Mouse (Mus musculus) heart, embryonic 10.5 days (tissue): ENCODE measurements around the gene Rpn1. TPM values are rescaled to one million over a fixed set of nuclear protein-coding genes. Genes with fewer than 3 reads are reported as not detected.
A peak's percentile ranks its signal among the peaks of the same experiment; 100 is the strongest.
"Not testable (repeated sequence)": the region's sequence is repeated elsewhere in the genome, so short reads cannot be mapped to it uniquely, and the experiment has no call there.

ENCODE experiments used
- DNase-seq: peaks from one replicate; pipeline ENCODE4 v3.0.0-alpha.2; 2017; ENCODE audit warnings: low spot score
- H3K27ac ChIP-seq: fragments of 300-500 bp; sonication (generic); 2 replicates; pipeline ENCODE4 v1.5.1; 2016; ENCODE audit warnings: mild to moderate bottlenecking
- H3K27me3 ChIP-seq: fragments of 300-500 bp; sonication (generic); 2 replicates; pipeline ENCODE4 v1.6.1; 2016; ENCODE audit warnings: mild to moderate bottlenecking; ENCODE audit not compliant: poor library complexity, insufficient read depth, severe bottlenecking
- H3K36me3 ChIP-seq: fragments of 300-500 bp; sonication (generic); 2 replicates; pipeline ENCODE4 v1.6.1; 2016; ENCODE audit warnings: mild to moderate bottlenecking, moderate library complexity
- H3K4me1 ChIP-seq: fragments of 300-500 bp; sonication (generic); 2 replicates; pipeline ENCODE4 v1.6.1; 2016; ENCODE audit warnings: mild to moderate bottlenecking
- H3K4me3 ChIP-seq: fragments of 300-500 bp; sonication (generic); 2 replicates; pipeline ENCODE4 v1.5.1; 2016; ENCODE audit warnings: mild to moderate bottlenecking, moderate library complexity
- H3K9me3 ChIP-seq: fragments of 300-500 bp; sonication (generic); 2 replicates; pipeline ENCODE4 v1.6.1; 2016; ENCODE audit warnings: mild to moderate bottlenecking, moderate library complexity
- WGBS: fragments of 180-500 bp; shearing (Covaris S2); methylation state at CpG from one replicate; pipeline ENCODE4 v1.1.7; 2016; 5-methylcytosine and 5-hydroxymethylcytosine counted together
- polyA plus RNA-seq: library from polyadenylated mRNA; unstranded; fragments of >200 nt; fragmentation: Nextera tagmentation; extraction: Ambion mirVana; gene quantifications from 2 replicates; pipeline ENCODE4 v1.2.1, GENCODE M21; 2016

Gene Rpn1
- polyA plus RNA-seq, 1 experiment from 2014 or later: 346 TPM

DNA sequence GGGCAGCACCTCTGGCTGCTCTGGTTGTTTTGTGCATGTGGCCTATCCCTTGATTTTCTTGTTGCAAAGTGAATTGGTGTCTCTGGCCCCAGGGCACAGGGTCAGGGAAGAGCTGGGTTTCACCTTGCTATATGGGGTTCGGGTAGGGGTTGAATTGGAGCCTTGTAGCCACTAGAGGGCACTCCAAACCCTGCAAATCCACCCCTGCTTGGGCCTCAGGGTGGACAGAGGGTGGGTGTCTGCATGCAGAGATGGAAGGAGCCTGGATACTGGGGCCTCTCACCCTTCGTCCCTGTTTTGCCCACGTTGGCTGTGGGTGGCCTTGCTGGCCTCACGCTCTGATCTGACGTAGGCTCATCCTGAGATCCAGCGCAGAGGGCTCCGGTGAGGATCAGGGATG is 28.9 kb downstream of the Rpn1 start:
- 33% methylated on average over 7 of the region's 7 CpGs for WGBS
- peaks cover 25% of the 10 kb centered on the region for H3K4me1 ChIP-seq
- no peaks in the 10 kb centered on the region for H3K9me3 ChIP-seq
- H3K27ac ChIP-seq: peak overlapping the region; percentile 69
- H3K36me3 ChIP-seq: no peaks in the 10 kb centered on the region
- DNase-seq: no peak
- H3K27me3 ChIP-seq: peaks cover 24% of the 10 kb centered on the region; the same call in 1 of the 2 replicates
- H3K4me3 ChIP-seq: no peak overlapping the region

DNA sequence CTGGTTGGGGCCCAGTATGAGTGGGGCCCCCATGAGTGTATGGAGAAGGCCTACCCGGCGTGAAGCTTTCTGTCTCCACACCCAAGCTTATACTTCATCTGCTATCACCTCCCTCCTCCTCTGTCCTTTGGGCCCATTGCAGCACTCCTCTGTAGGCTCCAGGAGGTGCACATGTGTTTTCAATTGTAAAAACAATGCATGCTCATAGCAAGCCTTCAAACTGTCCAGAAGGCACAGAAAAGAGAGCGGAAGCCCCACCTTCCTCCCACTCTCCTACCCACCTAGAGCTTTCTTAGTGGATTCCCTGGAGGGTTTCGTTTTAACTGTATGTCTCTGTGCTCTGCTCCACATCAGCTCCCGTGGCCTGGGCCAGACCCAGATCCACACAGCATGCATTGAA is 30.1 kb downstream of the Rpn1 start:
- no peak overlapping the region for H3K27ac ChIP-seq
- peaks cover 21% of the 10 kb centered on the region for H3K4me1 ChIP-seq
- 74% methylated on average over 5 of the region's 5 CpGs for WGBS
- no peak overlapping the region for H3K4me3 ChIP-seq
- no peaks in the 10 kb centered on the region for H3K36me3 ChIP-seq
- peaks cover 16% of the 10 kb centered on the region; the same call in 1 of the 2 replicates for H3K27me3 ChIP-seq
- no peaks in the 10 kb centered on the region for H3K9me3 ChIP-seq
- no peak for DNase-seq

GRCm38 (mm10) chr6:88116347-88117183 is 32.3 kb downstream of the Rpn1 start:
- peaks cover 21% of the 10 kb centered on the region for H3K4me1 ChIP-seq
- no peaks in the 10 kb centered on the region for H3K36me3 ChIP-seq
- WGBS: 60% methylated on average over 21 of the region's 21 CpGs
- peak overlapping the region; percentile 23 for H3K27ac ChIP-seq
- peaks cover 16% of the 10 kb centered on the region; the same call in 1 of the 2 replicates for H3K27me3 ChIP-seq
- DNase-seq: no peak
- no peaks in the 10 kb centered on the region for H3K9me3 ChIP-seq
- H3K4me3 ChIP-seq: no peak overlapping the region

- no peak overlapping the region for H3K27ac ChIP-seq
- WGBS: 85% methylated on average over 10 of the region's 10 CpGs
- DNase-seq: no peak
Measured at GRCm38 (mm10) chr6:88117184-88117575, 32.9 kb downstream of the Rpn1 start.

GRCm38 (mm10) chr6:88119309-88119708 is 35.0 kb downstream of the Rpn1 start:
- WGBS: 79% methylated on average over 5 of the region's 5 CpGs
- H3K4me3 ChIP-seq: no peak overlapping the region
- no peaks in the 10 kb centered on the region for H3K36me3 ChIP-seq
- no peak for DNase-seq
- no peaks in the 10 kb centered on the region for H3K9me3 ChIP-seq
- peaks cover 12% of the 10 kb centered on the region; the same call in 1 of the 2 replicates for H3K27me3 ChIP-seq
- H3K27ac ChIP-seq: no peak overlapping the region
- peaks cover 21% of the 10 kb centered on the region for H3K4me1 ChIP-seq

More at GRCm38 (mm10) chr6:88117184-88117575, 32.9 kb downstream of the Rpn1 start:
- Histone ChIP-seq H3K27me3 (peaks cover 16% of the 10 kb centered on the region; the same call in 1 of the 2 replicates), H3K4me1 (peaks cover 21% of the 10 kb centered on the region), H3K9me3 (no peaks in the 10 kb centered on the region), H3K36me3 (no peaks in the 10 kb centered on the region), H3K4me3 (no peak overlapping the region)

DNA sequence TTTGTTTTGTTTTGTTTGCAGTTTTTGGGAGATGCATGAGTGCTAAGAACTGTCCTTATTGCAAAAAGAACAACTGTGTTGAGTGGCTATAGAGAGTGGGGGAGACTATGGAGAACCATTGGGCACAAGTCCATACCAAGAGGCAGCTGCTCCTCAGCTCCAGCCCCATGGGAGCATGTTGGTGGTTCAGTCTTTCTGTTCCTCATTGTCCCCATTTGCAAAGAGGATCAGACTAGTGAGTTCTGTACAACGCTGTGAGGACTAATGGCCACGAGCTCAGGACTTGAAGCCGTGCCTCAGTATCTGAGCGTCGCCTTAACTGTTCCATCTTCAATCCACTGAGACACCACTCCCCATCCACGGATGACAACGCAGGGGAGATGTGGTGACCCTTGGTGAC is 36.5 kb downstream of the Rpn1 start:
- Histone ChIP-seq H3K27ac (no peak overlapping the region), H3K4me1 (peaks cover 18% of the 10 kb centered on the region), H3K27me3 (peaks cover 21% of the 10 kb centered on the region; the same call in 1 of the 2 replicates), H3K9me3 (no peaks in the 10 kb centered on the region), H3K36me3 (no peaks in the 10 kb centered on the region), H3K4me3 (no peak overlapping the region)
- 88% methylated on average over 7 of the region's 7 CpGs for WGBS
- no peak for DNase-seq

DNA sequence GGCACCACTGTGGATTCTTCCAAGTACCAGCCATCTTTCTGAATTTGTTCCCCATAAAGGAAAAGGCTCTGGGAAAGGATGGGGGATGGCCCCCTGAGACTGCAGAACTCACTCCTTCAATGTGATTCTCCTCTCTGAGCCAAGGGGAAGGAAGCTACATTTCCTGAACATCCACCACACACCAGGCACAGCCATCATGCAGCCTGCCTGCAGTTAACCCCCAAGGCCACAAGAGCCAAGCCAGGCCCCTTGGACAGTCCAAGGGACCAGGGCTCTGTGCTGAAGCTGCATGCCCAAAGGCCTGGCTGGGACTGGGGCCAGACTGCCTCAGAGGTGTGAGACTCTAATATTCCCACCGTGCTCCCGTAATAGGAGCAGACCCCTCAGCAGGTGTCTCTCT is 37.5 kb downstream of the Rpn1 start:
- H3K27ac ChIP-seq: no peak overlapping the region
- 82% methylated on average over 2 of the region's 2 CpGs for WGBS

DNA sequence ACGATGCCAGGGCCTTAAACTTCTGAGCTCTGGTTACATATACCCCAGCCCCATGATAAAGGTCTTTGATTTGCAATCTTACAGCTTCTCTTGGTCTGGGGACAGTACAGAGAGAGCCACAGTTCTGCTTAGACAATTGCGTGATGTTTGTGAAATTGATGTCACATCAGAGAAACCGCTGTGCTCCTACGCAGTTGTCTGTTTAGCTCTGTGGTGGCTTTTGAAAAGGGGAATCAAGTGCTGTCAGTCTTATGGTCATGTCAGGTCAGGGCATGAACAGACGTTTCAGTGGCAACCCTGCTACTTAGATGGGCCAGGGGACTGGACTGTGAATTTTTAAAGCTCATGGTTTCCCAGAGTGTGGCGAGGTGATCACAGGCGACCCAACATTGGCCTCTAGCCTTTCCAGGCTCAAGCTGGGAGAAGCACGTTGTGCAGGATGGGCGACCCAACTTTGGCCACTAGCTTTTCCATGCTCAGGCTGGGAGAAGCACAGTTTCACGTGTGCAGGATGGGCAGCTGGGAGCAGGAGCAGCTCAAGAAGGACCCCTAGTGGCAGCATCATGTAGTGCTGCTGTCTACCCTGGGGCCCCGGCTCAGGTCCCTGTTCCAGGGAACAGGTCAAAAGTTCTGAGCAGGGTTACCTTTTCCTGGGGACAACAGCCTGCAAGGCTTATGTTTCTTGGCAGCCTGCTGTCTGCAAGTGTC is 39.0 kb downstream of the Rpn1 start:
- no peaks in the 10 kb centered on the region for H3K9me3 ChIP-seq
- H3K4me3 ChIP-seq: peak overlapping the region; percentile 43
- H3K4me1 ChIP-seq: peaks cover 9% of the 10 kb centered on the region
- no peaks in the 10 kb centered on the region for H3K36me3 ChIP-seq
- WGBS: 47% methylated on average over 11 of the region's 11 CpGs
- DNase-seq: no peak
- H3K27ac ChIP-seq: no peak overlapping the region
- peaks cover 32% of the 10 kb centered on the region; the same call in 1 of the 2 replicates for H3K27me3 ChIP-seq

More for the DNA sequence above, 37.5 kb downstream of the Rpn1 start:
- Histone ChIP-seq H3K4me1 (peaks cover 13% of the 10 kb centered on the region), H3K9me3 (no peaks in the 10 kb centered on the region), H3K4me3 (no peak overlapping the region), H3K36me3 (no peaks in the 10 kb centered on the region), H3K27me3 (peaks cover 23% of the 10 kb centered on the region; the same call in 1 of the 2 replicates)
- DNase-seq: no peak

- Histone ChIP-seq H3K9me3 (no peaks in the 10 kb centered on the region), H3K27ac (no peak overlapping the region), H3K4me1 (peaks cover 9% of the 10 kb centered on the region), H3K27me3 (peaks cover 32% of the 10 kb centered on the region; the same call in 1 of the 2 replicates), H3K4me3 (peak overlapping the region; percentile 43), H3K36me3 (no peaks in the 10 kb centered on the region)
- DNase-seq: peak; percentile 90
- 3% methylated on average over 9 of the region's 9 CpGs for WGBS
Measured at GRCm38 (mm10) chr6:88123858-88124261, 39.6 kb downstream of the Rpn1 start.

GRCm38 (mm10) chr6:88124551-88124950 is 40.3 kb downstream of the Rpn1 start:
- Histone ChIP-seq H3K9me3 (no peaks in the 10 kb centered on the region; the same call in 1 of the 2 replicates), H3K4me1 (peaks cover 9% of the 10 kb centered on the region), H3K36me3 (no peaks in the 10 kb centered on the region), H3K27me3 (peaks cover 33% of the 10 kb centered on the region; the same call in 1 of the 2 replicates), H3K27ac (no peak overlapping the region), H3K4me3 (no peak overlapping the region)
- no peak for DNase-seq
- 76% methylated on average over 4 of the region's 4 CpGs for WGBS

- WGBS: 80% methylated on average over 10 of the region's 10 CpGs
- not testable (repeated sequence) for H3K27ac ChIP-seq, H3K36me3 ChIP-seq, H3K4me1 ChIP-seq, DNase-seq, H3K4me3 ChIP-seq, H3K9me3 ChIP-seq
- H3K27me3 ChIP-seq: peaks cover 45% of the 10 kb centered on the region; the same call in 1 of the 2 replicates
Measured at GRCm38 (mm10) chr6:88125815-88126214, 41.5 kb downstream of the Rpn1 start.

GRCm38 (mm10) chr6:88131521-88131920 is 47.2 kb downstream of the Rpn1 start:
- H3K27me3 ChIP-seq: peaks cover 67% of the 10 kb centered on the region
- WGBS: 24% methylated on average over 5 of the region's 5 CpGs
- H3K4me3 ChIP-seq: peak overlapping the region; percentile 46

GRCm38 (mm10) chr6:88132051-88132450 is 47.8 kb downstream of the Rpn1 start:
- Histone ChIP-seq H3K27ac (peak overlapping the region; percentile 49), H3K4me3 (peak overlapping the region; percentile 46), H3K27me3 (peaks cover 67% of the 10 kb centered on the region), H3K9me3 (no peaks in the 10 kb centered on the region; the same call in 1 of the 2 replicates), H3K4me1 (peaks cover 36% of the 10 kb centered on the region), H3K36me3 (no peaks in the 10 kb centered on the region)
- WGBS: 4% methylated on average over 17 of the region's 17 CpGs
- peak; percentile 86 for DNase-seq

More at GRCm38 (mm10) chr6:88131521-88131920, 47.2 kb downstream of the Rpn1 start:
- DNase-seq: no peak
- H3K9me3 ChIP-seq: no peaks in the 10 kb centered on the region; the same call in 1 of the 2 replicates
- no peaks in the 10 kb centered on the region for H3K36me3 ChIP-seq
- peaks cover 32% of the 10 kb centered on the region for H3K4me1 ChIP-seq
- peak overlapping the region; percentile 49; the same call in 1 of the 2 replicates for H3K27ac ChIP-seq
